Mouse (Mus musculus) brain, embryonic 14.5 days (tissue): ENCODE measurements at regions not wholly inside any gene's neighbourhood (a gene's known extent, or its start where the extent isn't known, plus 50 kb on each side); places are given as distances from the start of the nearest gene placed in this dataset.

Experiments used
- DNase-seq: peaks from one replicate; pipeline ENCODE4 v3.0.0-alpha.2; 2011; ENCODE audit warnings: low read depth
- CTCF ChIP-seq: fragments of 200-500 bp; IDR thresholded peaks from 2 replicates; pipeline ENCODE4 v1.5.1; 2012; ENCODE audit warnings: inconsistent platforms, mild to moderate bottlenecking, moderate library complexity, borderline replicate concordance; ENCODE audit not compliant: insufficient read depth, insufficient read length; ENCODE audit errors: extremely low read depth
- POLR2A ChIP-seq: fragments of 200-500 bp; IDR thresholded peaks from 2 replicates; pipeline ENCODE4 v1.6.1; 2012; ENCODE audit warnings: mild to moderate bottlenecking, inconsistent platforms, borderline replicate concordance; ENCODE audit not compliant: poor library complexity, insufficient read depth, insufficient read length, severe bottlenecking; ENCODE audit errors: extremely low read depth

DNA sequence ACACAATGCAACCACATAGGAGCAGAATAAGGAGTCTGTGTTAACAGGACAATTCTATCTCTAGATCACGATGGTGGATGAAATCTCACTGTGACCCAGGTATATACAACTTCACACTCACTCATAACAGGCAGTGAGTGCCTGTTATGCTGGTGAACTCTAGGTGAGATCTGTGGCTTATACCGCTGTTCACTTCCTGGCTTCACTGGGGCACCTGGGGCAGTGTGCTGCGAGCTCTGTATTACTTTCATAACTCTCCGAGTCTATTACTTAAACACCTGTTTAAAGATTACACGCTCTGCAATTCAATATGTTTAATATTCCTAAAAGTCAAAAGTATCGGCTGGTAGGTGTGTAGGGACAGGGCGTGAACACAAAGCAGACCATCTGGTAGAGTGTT is 55.0 kb upstream of the Tanc1 start:
- no peak for DNase-seq
- TF ChIP-seq POLR2A (no peak), CTCF (no peak)

DNA sequence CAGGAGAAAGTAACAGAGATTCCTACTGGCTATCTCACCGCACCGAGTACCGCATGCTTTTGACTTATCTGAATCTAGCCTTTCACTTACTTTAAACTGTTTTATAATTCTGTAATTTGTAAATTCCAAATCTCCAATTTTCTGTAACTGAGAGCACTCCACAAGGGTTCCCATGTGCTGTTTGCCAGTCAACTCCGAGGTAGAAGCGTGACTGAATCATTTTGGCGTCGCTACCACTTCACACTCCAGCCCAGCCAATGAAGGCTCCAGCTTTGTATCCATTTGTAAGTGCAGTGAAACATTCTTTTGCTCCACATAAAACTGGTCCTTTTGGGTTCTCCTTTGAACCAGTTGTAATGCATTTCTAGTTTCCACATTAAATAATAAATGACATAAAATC is 51.4 kb upstream of the Tanc1 start:
- TF ChIP-seq CTCF: no peak
- peak; percentile 37 for DNase-seq
